Mouse (Mus musculus): Measurements from ENCODE around the gene Cox7a1.
"Not testable (repeated sequence)": the region's sequence is repeated elsewhere in the genome, so short reads cannot be mapped to it uniquely, and the experiment has no call there.

GRCm38 (mm10) chr7:30183189-30183588, 755 bp upstream of the Cox7a1 start:
- TF ChIP-seq CTCF (IDR thresholded peaks at IDR 0.05; ENCODE audit: borderline replicate concordance, insufficient read depth, low read length); POLR2A (IDR thresholded peaks at IDR 0.05; ENCODE audit: low read depth, low read length): not testable (repeated sequence)

Measured in embryonic fibroblast, embryonic 13.5 days (primary cell).